Mouse (Mus musculus) kidney, embryonic 16.5 days (tissue): Measurements from ENCODE around the gene Ttc27. TPM values are rescaled to one million over a fixed set of nuclear protein-coding genes. Genes with fewer than 3 reads are reported as not detected.
"Not testable (repeated sequence)": the region's sequence is repeated elsewhere in the genome, so short reads cannot be mapped to it uniquely, and the experiment has no call there.

Experiments
- ATAC-seq: fragments of 200-750 bp; cut with Nextera tagmentation; 2 replicates; pipeline ENCODE4 v1.8.0; 2017; ENCODE audit warnings: moderate TSS enrichment; ENCODE audit not compliant: low FRiP score, low TSS enrichment
- H3K27ac ChIP-seq: fragments of 300-500 bp; sonication (generic); 2 replicates; pipeline ENCODE4 v1.5.1; 2014; ENCODE audit warnings: low read length
- H3K27me3 ChIP-seq: fragments of 300-500 bp; sonication (generic); 2 replicates; pipeline ENCODE4 v1.6.1; 2014; ENCODE audit warnings: low read length, control low read depth, mixed read lengths; ENCODE audit not compliant: insufficient read depth
- H3K36me3 ChIP-seq: fragments of 300-500 bp; sonication (generic); 2 replicates; pipeline ENCODE4 v1.6.1; 2014; ENCODE audit warnings: low read length, control low read depth, mixed read lengths; ENCODE audit not compliant: insufficient read depth
- H3K4me1 ChIP-seq: fragments of 300-500 bp; sonication (generic); 2 replicates; pipeline ENCODE4 v1.6.1; 2014; ENCODE audit warnings: low read length, control low read depth, mixed read lengths; ENCODE audit not compliant: insufficient read depth
- H3K4me2 ChIP-seq: fragments of 300-500 bp; sonication (generic); replicated peaks from 2 replicates; pipeline ENCODE4 v1.6.1; 2014; ENCODE audit warnings: low read depth, low read length
- H3K4me3 ChIP-seq: fragments of 300-500 bp; sonication (generic); 2 replicates; pipeline ENCODE4 v1.5.1; 2014; ENCODE audit warnings: mild to moderate bottlenecking, low read length
- H3K9ac ChIP-seq: fragments of 300-500 bp; sonication (generic); replicated peaks from 2 replicates; pipeline ENCODE4 v1.6.1; 2014; ENCODE audit warnings: low read length
- H3K9me3 ChIP-seq: fragments of 300-500 bp; sonication (generic); 2 replicates; pipeline ENCODE4 v1.6.1; 2016; ENCODE audit warnings: low read length, control low read depth
- WGBS: fragments of 180-500 bp; shearing (Covaris S2); extraction: QIAGEN DNeasy Blood & Tissue Kit; methylation state at CpG from one replicate; pipeline ENCODE4 v1.1.7; 2014; 5-methylcytosine and 5-hydroxymethylcytosine counted together
- polyA plus RNA-seq: library from polyadenylated mRNA; unstranded; fragments of >200 nt; fragmentation: Nextera tagmentation; extraction: Ambion mirVana; gene quantifications from 2 replicates; pipeline ENCODE4 v1.2.1, GENCODE M21; 2015

Ttc27 gene
- 26.6 and 28.8 TPM in 2 replicates for polyA plus RNA-seq

DNA sequence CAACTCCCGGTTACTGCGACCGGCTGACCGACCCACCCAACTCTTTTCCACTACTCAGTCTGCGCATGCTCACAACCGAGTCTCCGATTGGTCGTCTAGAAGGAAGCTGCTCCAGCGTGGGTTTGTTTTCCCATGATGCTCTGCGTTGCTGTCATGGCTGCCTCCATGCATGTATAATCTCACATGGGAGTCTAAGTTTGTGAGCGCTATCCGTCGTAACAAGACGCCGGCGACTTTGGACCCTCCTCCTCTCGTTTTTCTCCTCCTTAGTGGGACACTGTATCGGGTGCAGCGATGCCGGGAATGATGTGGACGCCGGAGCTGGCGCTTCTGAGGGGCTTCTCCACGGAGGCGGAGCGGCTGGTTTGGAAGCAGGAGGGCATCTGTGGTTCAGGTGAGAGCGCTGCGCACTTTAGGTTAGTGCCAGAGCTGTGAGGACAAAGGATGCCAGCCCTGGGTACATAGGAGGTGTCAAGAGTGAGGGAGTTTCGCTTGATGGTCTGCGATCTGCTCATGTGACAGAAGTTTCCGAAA is at the start of gene Ttc27:
TSS of gene Ttc27 (plus strand) at position 115 of the 534 bp plus-strand sequence.
- Histone ChIP-seq H3K4me1 (0 out of 2 replicates have a peak, but pooled peaks cover 3% of the 10 kb centered on the region), H3K4me2 (peak within 1 kb of the TSS; percentile 88), H3K9me3 (no peaks in the 10 kb centered on the region), H3K27ac (peak within 1 kb of the TSS; percentile 36), H3K27me3 (no peaks in the 10 kb centered on the region), H3K4me3 (peak within 1 kb of the TSS; percentile 80), H3K36me3 (peaks cover 5% of the 10 kb centered on the region; the same call in 1 of the 2 replicates), H3K9ac (peak within 1 kb of the TSS; percentile 77)
- peak; percentile 94 for ATAC-seq
- WGBS, result under 1% methylated on average over 31 of the region's 31 CpGs

DNA sequence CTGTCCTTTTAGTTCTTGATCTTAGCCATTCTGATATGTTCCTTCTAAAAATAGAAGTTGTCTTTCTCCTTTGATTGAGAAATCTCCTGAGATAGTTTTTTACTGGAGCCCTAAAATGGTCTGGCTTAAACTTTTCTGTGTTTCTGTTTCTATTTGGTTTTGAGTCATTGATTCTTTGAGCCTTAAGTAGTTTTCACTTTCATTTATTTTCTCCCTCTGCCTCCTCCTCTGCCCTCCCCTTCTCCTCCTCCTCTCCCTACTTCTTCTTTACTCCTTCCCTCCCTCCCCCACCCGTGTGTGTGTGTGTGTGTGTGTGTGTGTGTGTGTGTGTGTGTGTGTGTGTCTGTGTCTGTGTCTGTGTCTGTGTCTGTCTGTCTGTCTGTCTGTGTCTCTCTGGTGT is 49.5 kb upstream of the Ttc27 start:
- H3K27ac ChIP-seq, result no peak overlapping the region
- ATAC-seq, result no peak
- peaks cover 47% of the 10 kb centered on the region for H3K36me3 ChIP-seq
- no CpG with 5 or more reads among the region's 1 CpGs for WGBS
- no peaks in the 10 kb centered on the region for H3K9me3 ChIP-seq
- no peak overlapping the region for H3K4me3 ChIP-seq
- H3K4me2 ChIP-seq, result no peak overlapping the region
- no peaks in the 10 kb centered on the region for H3K27me3 ChIP-seq
- H3K4me1 ChIP-seq, result no peaks in the 10 kb centered on the region
- no peak overlapping the region for H3K9ac ChIP-seq

DNA sequence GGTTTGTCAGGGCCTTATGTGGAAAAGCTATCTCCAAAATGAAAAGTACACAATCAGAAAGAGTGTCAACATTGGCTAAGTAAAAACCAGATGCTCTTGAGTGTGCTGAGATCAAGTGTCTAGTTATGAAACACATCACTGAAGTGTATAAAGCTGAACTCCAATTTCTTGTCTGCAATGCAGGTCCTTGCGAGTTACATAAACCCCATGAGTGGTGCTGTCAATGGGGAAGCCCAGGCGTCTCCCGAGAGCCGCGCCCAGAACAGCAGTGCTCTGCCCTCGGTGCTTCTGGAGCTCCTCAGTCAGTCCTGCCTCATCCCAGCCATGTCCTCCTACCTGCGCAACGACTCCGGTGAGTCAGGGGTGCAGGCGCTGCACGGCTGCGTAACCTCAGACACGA is 47.5 kb upstream of the Ttc27 start:
- no peak for ATAC-seq
- H3K4me1 ChIP-seq, result no peaks in the 10 kb centered on the region
- peaks cover 36% of the 10 kb centered on the region for H3K36me3 ChIP-seq
- no peaks in the 10 kb centered on the region for H3K9me3 ChIP-seq
- no peak overlapping the region for H3K4me3 ChIP-seq
- no peak overlapping the region for H3K4me2 ChIP-seq
- no peak overlapping the region for H3K9ac ChIP-seq
- no peaks in the 10 kb centered on the region for H3K27me3 ChIP-seq
- H3K27ac ChIP-seq, result no peak overlapping the region
- WGBS, result 94% methylated on average over 13 of the region's 13 CpGs

DNA sequence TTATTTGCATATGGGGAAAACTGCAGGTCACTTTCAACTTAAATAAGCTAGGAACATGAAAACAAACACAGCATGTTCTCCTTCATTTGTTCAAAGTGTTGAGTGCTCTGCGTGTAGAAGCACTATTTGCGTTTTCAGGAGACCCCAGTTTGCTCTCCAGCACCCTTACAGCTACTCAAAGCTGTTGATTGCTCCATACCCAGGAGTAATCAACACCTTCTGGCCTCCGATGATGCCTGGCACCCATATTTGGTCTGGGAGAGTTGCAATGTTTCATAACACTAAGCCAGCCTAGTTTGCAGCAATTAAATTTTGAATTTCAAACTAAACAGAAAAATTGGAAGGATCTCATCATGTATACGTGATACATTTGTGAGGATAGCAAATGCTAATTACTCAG is 45.1 kb upstream of the Ttc27 start:
- no peak overlapping the region for H3K4me2 ChIP-seq
- ATAC-seq, result no peak
- no peaks in the 10 kb centered on the region for H3K9me3 ChIP-seq
- no peaks in the 10 kb centered on the region for H3K4me1 ChIP-seq
- H3K9ac ChIP-seq, result no peak overlapping the region
- H3K27ac ChIP-seq, result no peak overlapping the region
- 81% methylated on average over 4 of the region's 4 CpGs for WGBS
- peaks cover 37% of the 10 kb centered on the region for H3K36me3 ChIP-seq
- H3K4me3 ChIP-seq, result no peak overlapping the region
- no peaks in the 10 kb centered on the region for H3K27me3 ChIP-seq

DNA sequence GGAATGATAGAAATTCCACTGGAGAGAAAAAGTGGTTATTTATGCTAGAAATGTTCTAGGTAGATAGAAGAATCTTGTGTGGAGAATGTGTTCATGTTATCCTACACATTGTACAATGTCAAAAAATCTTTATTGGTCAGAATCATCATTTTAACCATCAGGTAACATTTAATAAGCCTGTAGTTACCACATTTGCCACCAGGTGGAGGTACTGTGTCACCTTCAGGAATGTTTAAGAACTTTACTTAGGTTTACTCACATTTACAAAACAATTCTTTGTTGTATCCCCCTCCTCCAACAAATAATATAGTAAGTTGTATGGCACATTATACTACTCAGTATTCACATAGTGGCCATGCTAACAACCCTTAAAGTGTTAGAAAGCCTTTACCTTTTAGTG is 44.3 kb upstream of the Ttc27 start:
- H3K9ac ChIP-seq, result no peak overlapping the region
- no peaks in the 10 kb centered on the region for H3K27me3 ChIP-seq
- no peak overlapping the region for H3K4me2 ChIP-seq
- no peaks in the 10 kb centered on the region for H3K9me3 ChIP-seq
- ATAC-seq, result no peak
- peaks cover 41% of the 10 kb centered on the region for H3K36me3 ChIP-seq
- no peak overlapping the region for H3K27ac ChIP-seq
- no peaks in the 10 kb centered on the region for H3K4me1 ChIP-seq
- no peak overlapping the region for H3K4me3 ChIP-seq

DNA sequence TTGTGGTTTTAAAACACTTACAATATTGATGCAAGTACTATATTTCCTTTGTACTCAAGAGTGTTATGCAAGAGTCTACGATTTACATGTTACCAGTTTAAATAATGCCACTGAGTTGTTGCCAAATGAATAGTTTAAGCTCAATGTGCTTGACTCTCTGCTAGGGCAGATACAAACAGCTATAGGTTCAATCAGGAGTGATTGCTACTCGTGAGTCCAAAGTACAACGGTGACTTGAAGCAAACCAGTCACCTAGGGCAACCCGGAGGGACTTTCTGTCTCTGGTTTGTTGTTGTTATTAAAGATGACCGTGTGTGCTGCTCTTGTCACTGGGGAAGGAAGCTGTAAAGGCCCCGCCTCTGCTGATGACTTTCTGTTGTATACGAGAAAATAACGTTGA is 39.5 kb upstream of the Ttc27 start:
- Histone ChIP-seq H3K27ac (no peak overlapping the region), H3K9ac (no peak overlapping the region), H3K36me3 (peaks cover 40% of the 10 kb centered on the region), H3K4me3 (no peak overlapping the region), H3K27me3 (no peaks in the 10 kb centered on the region), H3K4me1 (no peaks in the 10 kb centered on the region), H3K9me3 (no peaks in the 10 kb centered on the region), H3K4me2 (no peak overlapping the region)
- no peak for ATAC-seq
- 95% methylated on average over 8 of the region's 8 CpGs for WGBS

DNA sequence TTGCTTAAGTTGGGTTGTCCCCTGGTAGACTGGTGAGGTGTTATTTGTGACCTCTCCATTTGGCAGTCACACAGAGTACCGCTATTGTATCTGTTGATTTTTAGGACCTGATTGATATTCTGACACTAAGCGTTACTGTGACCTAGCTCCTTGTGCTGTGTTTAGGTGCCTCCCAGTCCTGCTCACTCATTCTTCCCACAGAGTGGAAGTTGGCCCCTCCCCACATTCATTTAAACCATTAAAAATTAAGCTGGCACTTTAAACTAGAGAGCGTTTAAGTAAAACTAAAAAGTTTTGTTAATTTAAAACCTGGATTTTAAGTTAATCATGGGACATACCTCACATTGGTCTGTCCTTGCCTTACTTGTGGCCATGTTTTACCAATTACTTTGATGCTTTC is 32.6 kb upstream of the Ttc27 start:
- Histone ChIP-seq H3K27ac (no peak overlapping the region), H3K9me3 (no peaks in the 10 kb centered on the region), H3K9ac (no peak overlapping the region), H3K4me3 (no peak overlapping the region), H3K4me2 (no peak overlapping the region), H3K27me3 (no peaks in the 10 kb centered on the region), H3K4me1 (no peaks in the 10 kb centered on the region), H3K36me3 (peaks cover 28% of the 10 kb centered on the region)
- WGBS, result 75% methylated on average over 3 of the region's 3 CpGs
- ATAC-seq, result peak; percentile 84; the same call in 1 of the 2 replicates

- Histone ChIP-seq H3K36me3 (peaks cover 36% of the 10 kb centered on the region), H3K4me2 (no peak overlapping the region), H3K27ac (no peak overlapping the region), H3K4me3 (no peak overlapping the region), H3K27me3 (no peaks in the 10 kb centered on the region), H3K9me3 (no peaks in the 10 kb centered on the region), H3K9ac (no peak overlapping the region), H3K4me1 (no peaks in the 10 kb centered on the region)
- WGBS, result 95% methylated on average over 2 of the region's 2 CpGs
- ATAC-seq, result no peak
Observed at GRCm38 (mm10) chr17:74688555-74688954, 29.0 kb upstream of the Ttc27 start.

- no peak overlapping the region for H3K9ac ChIP-seq
- no peak overlapping the region for H3K4me3 ChIP-seq
- peaks cover 37% of the 10 kb centered on the region for H3K36me3 ChIP-seq
- no peaks in the 10 kb centered on the region for H3K27me3 ChIP-seq
- H3K4me1 ChIP-seq, result no peaks in the 10 kb centered on the region
- ATAC-seq, result no peak
- H3K9me3 ChIP-seq, result no peaks in the 10 kb centered on the region
- no peak overlapping the region for H3K4me2 ChIP-seq
- no peak overlapping the region for H3K27ac ChIP-seq
- WGBS, result 84% methylated on average over 4 of the region's 4 CpGs
Observed at GRCm38 (mm10) chr17:74689406-74689805, 28.1 kb upstream of the Ttc27 start.

- 95% methylated on average over 2 of the region's 2 CpGs for WGBS
Observed at GRCm38 (mm10) chr17:74701661-74702060, 15.9 kb upstream of the Ttc27 start.

More at GRCm38 (mm10) chr17:74701661-74702060, 15.9 kb upstream of the Ttc27 start:
- not testable (repeated sequence) for H3K4me1 ChIP-seq, H3K27ac ChIP-seq, H3K9ac ChIP-seq, H3K9me3 ChIP-seq, H3K27me3 ChIP-seq, H3K4me3 ChIP-seq, ATAC-seq, H3K4me2 ChIP-seq
- peaks cover 58% of the 10 kb centered on the region for H3K36me3 ChIP-seq
